Mouse (Mus musculus) adrenal gland, adult 8-10 months (tissue): ENCODE measurements at regions not wholly inside any gene's neighbourhood (a gene's known extent, or its start where the extent isn't known, plus 50 kb on each side); places are given as distances from the start of the nearest gene placed in this dataset.
"Not testable (repeated sequence)": the region's sequence is repeated elsewhere in the genome, so short reads cannot be mapped to it uniquely, and the experiment has no call there.

Experiments
- DNase-seq: peaks from one replicate; pipeline ENCODE4 v3.0.0; 2022

GRCm38 (mm10) chr6:140222534-140223324 lies 181.5 kb upstream of the Plcz1 start:
- DNase-seq, result no peak

GRCm38 (mm10) chr6:140221653-140222272 lies 180.5 kb upstream of the Plcz1 start:
- no peak for DNase-seq

- no peak for DNase-seq
These were observed 177.5 kb upstream of the Plcz1 start for GRCm38 (mm10) chr6:140218789-140219188.

GRCm38 (mm10) chr6:140212403-140212802 lies 171.1 kb upstream of the Plcz1 start:
- no peak for DNase-seq

GRCm38 (mm10) chr6:140210141-140210540 lies 168.9 kb upstream of the Plcz1 start:
- no peak for DNase-seq

GRCm38 (mm10) chr6:140209083-140209482 lies 167.8 kb upstream of the Plcz1 start:
- no peak for DNase-seq

- DNase-seq, result peak; percentile 88
These were observed 167.1 kb upstream of the Plcz1 start for GRCm38 (mm10) chr6:140208375-140208774.

- DNase-seq, result not testable (repeated sequence)
These were observed 165.4 kb upstream of the Plcz1 start for GRCm38 (mm10) chr6:140206676-140207075.

GRCm38 (mm10) chr6:140201356-140201755 lies 160.1 kb upstream of the Plcz1 start:
- DNase-seq, result no peak

GRCm38 (mm10) chr6:140200322-140200721 lies 159.1 kb upstream of the Plcz1 start:
- no peak for DNase-seq

- no peak for DNase-seq
These were observed 156.8 kb upstream of the Plcz1 start for GRCm38 (mm10) chr6:140198036-140198435.

- DNase-seq, result no peak
These were observed 155.9 kb upstream of the Plcz1 start for GRCm38 (mm10) chr6:140197113-140197675.

- no peak for DNase-seq
These were observed 153.0 kb upstream of the Plcz1 start for GRCm38 (mm10) chr6:140194276-140194675.

- DNase-seq, result no peak
These were observed 152.1 kb upstream of the Plcz1 start for GRCm38 (mm10) chr6:140193084-140193939.

- DNase-seq, result no peak
These were observed 151.3 kb upstream of the Plcz1 start for GRCm38 (mm10) chr6:140192526-140192925.

GRCm38 (mm10) chr6:140191341-140191740 lies 150.1 kb upstream of the Plcz1 start:
- DNase-seq, result no peak

GRCm38 (mm10) chr6:140189601-140190000 lies 148.3 kb upstream of the Plcz1 start:
- DNase-seq, result no peak

- no peak for DNase-seq
These were observed 146.5 kb upstream of the Plcz1 start for GRCm38 (mm10) chr6:140187733-140188132.

- DNase-seq, result no peak
These were observed 145.8 kb upstream of the Plcz1 start for GRCm38 (mm10) chr6:140187106-140187505.

- DNase-seq, result no peak
These were observed 138.7 kb upstream of the Plcz1 start for GRCm38 (mm10) chr6:140179999-140180398.

GRCm38 (mm10) chr6:140178425-140179193 lies 137.4 kb upstream of the Plcz1 start:
- no peak for DNase-seq

- no peak for DNase-seq
These were observed 131.5 kb upstream of the Plcz1 start for GRCm38 (mm10) chr6:140172716-140173115.
